Mouse (Mus musculus) urinary bladder, adult 2 months (tissue): ENCODE results near the gene Kdm4a. TPM values are rescaled to one million over a fixed set of nuclear protein-coding genes. Genes with fewer than 3 reads are reported as not detected.

Experiments used
- DNase-seq: peaks from one replicate; pipeline ENCODE4 v3.0.0; 2022; ENCODE audit warnings: low spot score
- polyA plus RNA-seq: library from polyadenylated mRNA; depleted of rRNA; stranded (reverse); fragments of >200 nt; gene quantifications from 2 replicates; pipeline ENCODE4 v1.2.3, GENCODE M21; 2012; rRNA removed

The Kdm4a gene
- polyA plus RNA-seq, 1 experiment, result 38.6 TPM

DNA sequence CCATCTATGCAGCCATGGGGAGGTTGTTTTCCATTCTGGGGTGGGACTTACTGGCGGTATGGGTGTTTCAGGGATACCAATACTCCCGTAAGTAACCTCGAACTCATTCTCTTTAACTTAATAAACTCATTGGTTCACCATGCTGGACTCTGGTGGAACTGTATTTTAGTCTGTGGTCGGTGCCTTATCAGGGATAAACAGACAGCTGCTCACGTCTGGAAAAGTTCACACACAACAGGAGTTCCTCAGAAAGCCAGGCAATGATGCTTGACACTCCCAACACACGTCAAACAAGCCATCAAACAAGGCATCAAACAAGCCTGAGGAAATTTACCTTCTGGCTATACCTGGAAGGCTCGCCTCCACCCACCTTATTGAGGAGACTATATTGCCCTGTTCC, 64.7 kb downstream of the Kdm4a start:
- no peak for DNase-seq

DNA sequence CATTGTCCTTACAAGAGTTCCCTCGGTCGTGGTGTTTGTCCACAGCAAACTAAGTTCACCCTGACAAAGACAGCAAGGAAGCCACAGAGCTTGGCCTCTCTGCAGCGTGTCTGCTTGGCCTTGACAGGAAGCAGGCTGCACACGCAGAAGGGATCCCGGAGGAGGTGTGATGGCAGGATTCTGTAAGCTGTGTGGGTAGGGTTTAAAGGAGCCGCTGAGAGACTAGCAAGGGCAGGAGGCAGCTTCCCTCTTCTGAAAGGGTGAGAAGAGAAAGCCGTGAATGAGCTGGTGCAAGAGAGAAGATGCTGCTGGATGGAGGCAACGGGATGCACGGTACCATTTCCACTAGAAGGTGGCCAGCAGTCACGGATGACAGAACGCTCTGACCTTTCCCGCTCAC, 67.2 kb downstream of the Kdm4a start:
- no peak for DNase-seq

DNA sequence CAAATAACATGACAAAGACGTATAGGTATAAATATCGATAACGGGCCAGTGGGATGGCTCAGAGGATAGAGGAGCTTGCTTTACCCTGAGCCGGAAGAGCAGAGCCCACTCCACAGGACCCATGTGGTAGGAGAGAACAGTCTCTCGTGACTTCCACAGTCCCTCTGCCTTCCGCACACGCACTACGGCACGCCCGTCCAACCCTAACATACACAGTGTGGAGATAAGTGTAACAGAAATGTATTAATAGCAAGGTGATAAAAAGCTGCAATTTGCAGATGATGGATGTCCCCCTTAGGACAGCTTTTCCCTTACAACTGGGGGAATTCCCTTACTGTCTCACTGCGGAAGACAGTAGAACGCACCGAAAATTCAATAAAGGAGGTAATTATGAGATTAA, 70.2 kb downstream of the Kdm4a start:
- no peak for DNase-seq

DNA sequence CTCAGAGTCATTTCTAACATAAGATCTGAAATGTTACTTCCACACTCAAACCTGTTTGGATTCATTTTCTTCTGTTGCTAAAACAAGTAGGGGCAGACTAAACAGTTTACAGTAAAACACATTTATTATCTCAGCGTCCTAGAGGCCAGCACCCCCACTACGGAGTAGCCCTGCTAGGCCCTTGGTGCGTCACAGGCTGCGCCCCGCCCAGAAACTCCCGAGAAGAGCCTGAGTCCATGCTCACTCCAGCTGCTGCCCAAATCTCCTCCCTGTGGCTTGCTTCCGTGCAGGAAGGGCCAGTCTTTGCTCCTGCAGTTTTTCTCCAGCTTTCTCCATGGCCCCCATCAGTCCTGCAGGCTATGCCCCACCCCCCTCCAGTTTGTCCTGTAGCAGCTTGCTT, 71.1 kb downstream of the Kdm4a start:
- DNase-seq, result no peak

DNA sequence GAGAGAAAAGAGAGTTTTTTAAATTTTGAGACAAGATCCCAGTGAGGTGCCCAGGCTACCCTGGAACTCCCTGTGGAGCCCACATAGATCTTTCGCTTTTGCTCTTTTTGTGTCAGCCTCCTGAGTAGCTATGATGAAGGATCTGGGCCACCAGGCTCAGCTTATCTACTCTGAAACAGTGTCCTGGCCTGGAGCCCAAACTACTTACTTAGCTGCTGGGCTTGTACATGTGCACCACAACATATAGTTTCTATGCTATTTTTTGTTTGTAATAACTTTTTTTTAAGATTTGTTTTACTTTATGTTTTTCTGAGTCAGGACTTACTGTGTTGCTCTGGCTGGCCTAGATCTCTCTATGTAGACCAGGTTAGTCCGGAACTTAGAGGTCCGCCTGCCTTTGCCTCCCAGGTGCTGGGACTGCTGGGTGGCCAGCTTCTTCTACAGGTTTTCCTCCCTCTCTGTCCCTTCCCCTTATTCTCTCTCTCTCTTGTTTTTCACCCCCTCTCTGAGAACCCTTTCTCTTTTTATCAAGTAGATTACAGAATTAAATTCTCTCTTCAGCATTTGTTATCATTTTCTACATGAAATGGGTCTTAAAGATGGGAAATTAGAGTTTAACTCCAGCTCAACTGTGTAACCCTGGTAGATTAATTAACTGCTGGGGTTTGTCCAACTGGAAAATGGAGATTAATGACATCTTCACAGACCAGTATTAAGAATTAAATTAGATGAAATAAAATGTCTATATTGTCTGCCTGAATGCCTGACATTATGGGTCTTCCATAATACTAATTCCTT, 74.4 kb downstream of the Kdm4a start:
- DNase-seq, result no peak

DNA sequence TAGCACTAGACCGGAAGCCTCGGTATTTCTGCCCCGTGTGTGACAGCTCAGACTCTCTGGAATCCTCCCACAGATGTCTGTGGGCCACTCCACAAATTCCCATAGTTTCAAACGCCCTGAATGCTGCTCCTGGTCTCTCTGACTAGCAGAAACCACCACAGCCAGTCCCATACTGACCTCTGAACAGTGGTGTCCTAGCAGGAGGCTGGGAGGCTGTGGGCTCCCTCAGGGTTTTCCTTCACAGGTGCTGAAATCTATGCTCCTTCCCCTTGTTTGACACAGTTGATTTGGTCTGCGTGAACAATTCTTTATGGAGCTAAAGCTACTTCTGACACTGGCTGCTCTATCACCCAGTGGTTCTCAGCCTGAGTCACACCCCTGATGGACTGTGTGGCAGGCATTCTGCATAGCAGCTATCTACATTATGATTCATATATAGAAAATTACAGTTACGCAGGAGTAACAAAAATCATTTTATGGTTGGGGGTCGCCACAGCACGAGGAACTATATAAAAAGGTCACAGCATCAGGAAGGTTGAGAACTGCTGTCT, 76.5 kb downstream of the Kdm4a start:
- no peak for DNase-seq

DNA sequence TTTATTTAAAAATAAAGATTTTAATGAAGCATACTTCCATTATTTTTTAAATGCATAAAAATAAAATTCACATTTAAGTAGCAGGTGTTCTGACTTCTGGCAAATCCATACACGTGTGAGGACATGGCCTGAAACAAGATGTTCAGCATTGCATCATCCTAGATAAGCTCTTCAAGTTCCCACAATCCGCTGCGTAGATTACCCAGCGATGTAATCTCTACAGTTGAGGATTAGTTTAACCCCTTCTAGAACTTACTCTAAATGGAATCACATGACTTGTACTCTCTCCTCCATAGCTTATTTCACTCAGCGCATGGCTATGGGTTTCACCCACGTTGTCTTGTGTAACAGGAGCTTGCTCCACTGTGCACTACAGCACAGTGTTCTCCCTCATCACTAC, 78.3 kb downstream of the Kdm4a start:
- no peak for DNase-seq

DNA sequence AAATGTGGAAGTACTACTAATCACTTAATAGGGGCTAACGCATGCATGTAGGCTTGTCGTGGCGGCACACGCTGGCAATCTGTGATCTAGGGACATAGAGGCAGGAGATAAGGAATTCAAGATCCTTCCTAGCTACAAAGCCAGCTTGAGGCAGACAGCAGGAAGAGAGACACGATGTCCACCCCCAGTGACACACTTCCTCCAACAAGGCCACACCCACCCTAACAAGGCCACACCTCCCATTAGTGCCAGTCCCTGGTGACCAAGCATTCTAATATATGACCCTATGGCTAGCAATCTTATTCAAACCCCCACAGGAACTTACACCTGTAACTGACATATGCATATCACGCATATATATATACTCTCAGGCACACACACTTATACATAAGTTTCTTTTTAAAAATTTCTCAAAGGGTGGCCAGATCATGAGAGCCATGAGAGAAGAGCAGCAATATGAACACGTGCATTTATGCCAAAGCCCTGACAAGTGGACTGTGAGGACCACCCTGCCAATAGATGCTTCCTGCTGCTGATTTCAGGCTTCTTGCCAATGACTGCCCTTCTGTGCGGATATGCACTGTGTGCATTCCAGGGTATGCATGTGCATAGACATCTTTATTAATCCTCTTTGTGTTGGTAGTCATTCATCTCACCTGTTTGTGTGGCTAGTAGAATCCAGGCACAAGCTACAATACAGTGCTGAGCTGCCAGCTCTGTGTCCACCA, 80.0 kb downstream of the Kdm4a start:
- DNase-seq, result no peak

DNA sequence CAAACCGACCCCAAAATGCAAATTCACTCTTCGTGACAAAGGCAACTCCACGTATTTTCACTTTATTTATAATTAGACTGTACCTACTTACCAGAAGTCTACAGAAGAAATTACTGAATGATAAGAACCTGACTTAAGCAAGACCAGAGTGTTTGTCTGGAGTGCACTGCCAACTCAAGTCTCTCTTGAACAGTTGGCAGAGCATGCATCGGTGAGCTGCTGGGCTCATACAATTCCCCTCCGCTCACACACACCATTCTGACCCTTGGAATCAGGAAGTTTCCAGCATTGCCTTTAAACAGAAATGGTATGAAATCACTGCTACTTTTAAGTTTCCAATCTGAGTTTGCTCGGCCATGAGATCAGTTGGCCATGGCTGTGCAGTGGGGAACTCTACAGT, 81.3 kb downstream of the Kdm4a start:
- DNase-seq, result no peak

DNA sequence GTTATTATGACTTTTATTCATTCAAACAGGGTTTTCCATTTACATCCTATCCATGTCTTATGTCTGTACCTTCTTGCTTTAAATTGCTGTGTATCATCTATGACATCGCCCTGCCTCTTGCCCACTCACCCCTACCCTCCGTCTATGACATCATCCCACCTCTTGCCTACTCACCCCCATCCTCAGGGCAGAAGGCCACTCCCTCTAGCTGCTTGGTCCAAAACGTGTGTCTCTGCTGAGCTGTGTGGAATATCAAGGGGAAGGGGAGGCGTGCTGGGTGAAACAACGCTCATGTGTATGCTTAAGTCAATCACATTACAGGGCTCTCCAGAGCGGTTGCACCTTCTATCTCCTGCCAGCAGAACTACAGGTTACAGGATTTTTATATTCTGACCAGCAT, 83.8 kb downstream of the Kdm4a start:
- no peak for DNase-seq

DNA sequence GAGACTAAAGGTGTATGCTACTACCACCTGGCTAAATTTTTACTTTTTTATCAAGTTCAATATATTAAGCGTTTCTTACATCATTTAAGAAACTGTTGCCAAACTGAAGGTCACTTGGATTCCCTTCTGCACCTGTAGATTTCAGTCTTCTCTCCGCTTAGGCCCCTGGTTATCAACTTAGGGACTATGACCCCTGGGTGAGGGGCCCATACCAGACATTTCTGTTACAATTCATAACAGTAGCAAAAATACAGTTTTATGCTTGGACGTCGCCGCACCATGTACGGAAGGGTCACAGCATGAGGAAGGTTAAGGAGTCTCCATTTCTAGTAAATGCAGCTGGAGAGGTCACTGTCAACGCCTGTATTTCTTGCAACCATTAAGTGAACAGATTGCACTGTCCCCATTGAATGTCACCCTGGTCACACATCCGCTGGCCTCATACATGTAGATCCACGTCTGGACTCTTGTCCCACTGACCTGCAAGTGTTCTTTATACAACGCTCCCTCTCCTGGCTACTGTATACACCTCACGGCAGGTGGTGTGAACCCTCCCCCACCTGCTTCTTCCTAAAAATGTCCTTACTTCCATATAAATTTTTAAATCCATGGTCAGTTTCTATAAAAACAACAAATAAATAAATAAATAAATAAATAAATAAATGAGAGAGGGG, 86.9 kb downstream of the Kdm4a start:
- no peak for DNase-seq

DNA sequence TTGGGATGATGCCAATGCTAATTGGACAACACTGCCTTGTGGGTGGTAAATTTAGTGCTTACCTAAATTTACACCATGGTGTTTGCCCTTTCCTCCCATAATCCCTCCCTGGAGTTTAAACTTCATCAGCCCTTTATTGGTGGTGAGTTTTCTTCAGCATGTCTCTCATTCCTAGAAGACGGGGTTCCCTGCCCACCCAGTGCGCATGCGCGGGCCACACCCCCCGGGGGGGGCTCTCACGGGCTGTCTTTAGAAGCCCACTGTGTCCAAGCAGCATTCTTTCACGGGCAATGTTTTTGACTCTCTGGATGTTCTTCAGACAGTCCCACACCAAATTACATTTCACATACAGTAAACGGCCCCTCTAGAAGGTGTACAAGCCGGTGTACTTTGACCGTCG, 89.4 kb downstream of the Kdm4a start:
- DNase-seq, result no peak

DNA sequence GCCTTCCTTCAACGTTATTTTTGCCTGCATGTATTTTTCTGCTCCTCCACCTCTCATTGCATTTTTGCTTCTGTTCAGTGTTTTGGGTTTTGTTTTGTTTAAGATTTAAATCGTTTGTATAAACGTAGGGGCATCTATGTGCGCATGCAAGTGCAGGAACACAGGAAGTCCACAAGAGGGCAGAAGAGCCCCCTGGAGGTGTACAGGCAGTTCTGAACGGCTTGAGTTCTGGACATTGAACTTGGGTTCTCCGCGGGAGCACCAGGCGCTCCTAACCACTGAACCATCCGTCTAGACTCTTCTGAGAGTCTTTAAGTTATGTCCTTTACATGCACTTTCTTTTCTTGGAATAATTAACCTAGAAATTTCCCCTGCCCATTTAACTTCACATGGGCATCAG, 89.9 kb downstream of the Kdm4a start:
- DNase-seq, result no peak

DNA sequence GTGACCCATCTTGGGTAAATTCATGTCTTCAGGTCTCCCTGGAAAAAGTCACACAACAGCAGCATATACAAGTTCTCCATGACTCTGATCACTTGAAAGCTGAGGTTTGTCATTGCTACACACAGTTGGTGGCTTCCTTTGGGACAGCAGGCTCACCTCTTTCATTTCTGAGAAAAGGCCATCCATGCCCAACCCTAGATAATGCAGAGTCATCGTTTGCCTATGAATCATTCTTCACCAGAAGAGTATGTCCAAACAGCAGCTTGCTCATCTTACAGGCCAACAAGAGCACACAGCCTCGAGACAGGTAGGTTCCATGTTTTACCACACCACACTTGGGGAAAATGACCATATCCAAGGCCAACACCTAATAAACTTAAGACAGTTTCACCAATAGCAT, 91.1 kb downstream of the Kdm4a start:
- no peak for DNase-seq

Other genes starting within 250 kb of the Kdm4a start
- 22.8 and 27.2 TPM in 2 replicates for gene St3gal3, start 45.1 kb downstream of the Kdm4a start, polyA plus RNA-seq
- 67.7 and 98.4 TPM in 2 replicates for gene Ptprf, start 111.4 kb upstream of the Kdm4a start, polyA plus RNA-seq
- gene Szt2, start 229.2 kb upstream of the Kdm4a start, polyA plus RNA-seq, result 13.4 and 20.7 TPM in 2 replicates
- gene Med8, start 229.3 kb upstream of the Kdm4a start, polyA plus RNA-seq, result 61.8 and 80.6 TPM in 2 replicates
- gene Elovl1, start 248.1 kb upstream of the Kdm4a start, polyA plus RNA-seq, result 167 and 193 TPM in 2 replicates